Mouse (Mus musculus): Measurements from ENCODE around the gene Fgf15.
A peak's percentile ranks its signal among the peaks of the same experiment; 100 is the strongest.
"Not testable (repeated sequence)": the region's sequence is repeated elsewhere in the genome, so short reads cannot be mapped to it uniquely, and the experiment has no call there.

The Fgf15 gene

GRCm38 (mm10) chr7:144890661-144891060 is 5.7 kb upstream of the Fgf15 start:
- not testable (repeated sequence) for DNase-seq (ENCODE audit: low spot score in 2 of 2)

- no peak for DNase-seq (ENCODE audit: low spot score in 2 of 2)
These were observed 4.5 kb upstream of the Fgf15 start for GRCm38 (mm10) chr7:144891863-144892262.

GRCm38 (mm10) chr7:144892322-144892721 is 4.0 kb upstream of the Fgf15 start:
- no peak for DNase-seq (ENCODE audit: low spot score in 2 of 2)

GRCm38 (mm10) chr7:144894191-144894590 is 2.1 kb upstream of the Fgf15 start:
- DNase-seq (ENCODE audit: low spot score in 2 of 2) = peak in 1 of 2 experiments; percentile 13

GRCm38 (mm10) chr7:144894706-144895105 is 1.6 kb upstream of the Fgf15 start:
- no peak for DNase-seq (ENCODE audit: low spot score in 2 of 2)

GRCm38 (mm10) chr7:144895305-144896111 is 823 bp upstream of the Fgf15 start:
- peak; percentile 49 to 67 for DNase-seq (ENCODE audit: low spot score in 2 of 2)

- DNase-seq (ENCODE audit: low spot score in 2 of 2) = no peak
These were observed 2.2 kb downstream of the Fgf15 start for GRCm38 (mm10) chr7:144898506-144898905.

- not testable (repeated sequence) for DNase-seq (ENCODE audit: low spot score in 2 of 2)
These were observed 9.2 kb downstream of the Fgf15 start for GRCm38 (mm10) chr7:144905514-144905913.

GRCm38 (mm10) chr7:144906708-144907397 is 10.5 kb downstream of the Fgf15 start:
- peak in 1 of 2 experiments; percentile 39 for DNase-seq (ENCODE audit: low spot score in 2 of 2)

- DNase-seq (ENCODE audit: low spot score in 2 of 2) = no peak
These were observed 11.5 kb downstream of the Fgf15 start for GRCm38 (mm10) chr7:144907793-144908192.

- no peak for DNase-seq (ENCODE audit: low spot score in 2 of 2)
These were observed 12.4 kb downstream of the Fgf15 start for GRCm38 (mm10) chr7:144908705-144909104.

- DNase-seq (ENCODE audit: low spot score in 2 of 2) = no peak
These were observed 14.8 kb downstream of the Fgf15 start for GRCm38 (mm10) chr7:144911121-144911520.

- no peak for DNase-seq (ENCODE audit: low spot score in 2 of 2)
These were observed 16.6 kb downstream of the Fgf15 start for GRCm38 (mm10) chr7:144912897-144913296.

GRCm38 (mm10) chr7:144914296-144914947 is 18.1 kb downstream of the Fgf15 start:
- no peak for DNase-seq (ENCODE audit: low spot score in 2 of 2)

GRCm38 (mm10) chr7:144914948-144915750 is 18.8 kb downstream of the Fgf15 start, which contains the start of gene LTO1:
Gene LTO1 (plus strand): TSS chr7:144915100.
- peak; percentile 85 to 89 for DNase-seq (ENCODE audit: low spot score in 2 of 2)

- DNase-seq (ENCODE audit: low spot score in 2 of 2) = no peak
These were observed 22.5 kb downstream of the Fgf15 start for GRCm38 (mm10) chr7:144918823-144919222.

- no peak for DNase-seq (ENCODE audit: low spot score in 2 of 2)
These were observed 31.3 kb downstream of the Fgf15 start for GRCm38 (mm10) chr7:144927591-144927990.

GRCm38 (mm10) chr7:144928009-144928888 is 31.9 kb downstream of the Fgf15 start:
- no peak for DNase-seq (ENCODE audit: low spot score in 2 of 2)

GRCm38 (mm10) chr7:144928889-144929210 is 32.5 kb downstream of the Fgf15 start:
- no peak for DNase-seq (ENCODE audit: low spot score in 2 of 2)

GRCm38 (mm10) chr7:144929506-144929905 is 33.2 kb downstream of the Fgf15 start:
- peak in 1 of 2 experiments; percentile 32 for DNase-seq (ENCODE audit: low spot score in 2 of 2)

GRCm38 (mm10) chr7:144929931-144930330 is 33.6 kb downstream of the Fgf15 start:
- no peak for DNase-seq (ENCODE audit: low spot score in 2 of 2)
